Mouse (Mus musculus) kidney, postnatal 0 days (tissue): ENCODE data around the gene Aspg. TPM values are rescaled to one million over a fixed set of nuclear protein-coding genes. Genes with fewer than 3 reads are reported as not detected.
A peak's percentile ranks its signal among the peaks of the same experiment; 100 is the strongest.

Experiments
- ATAC-seq: fragments of 200-750 bp; cut with Nextera tagmentation; replicated peaks from 2 replicates; pipeline ENCODE4 v1.8.0; 2017; ENCODE audit warnings: low read depth, moderate number of reproducible peaks, moderate TSS enrichment, moderate library complexity; ENCODE audit not compliant: low FRiP score
- DNase-seq: peaks from one replicate; pipeline ENCODE4 v3.0.0-alpha.2; 2016; ENCODE audit warnings: low spot score
- H3K27ac ChIP-seq: fragments of 300-500 bp; sonication (generic); 2 replicates; pipeline ENCODE4 v1.5.1; 2014; ENCODE audit warnings: mild to moderate bottlenecking
- H3K27me3 ChIP-seq: fragments of 300-500 bp; sonication (generic); 2 replicates; pipeline ENCODE4 v1.6.1; 2014; ENCODE audit warnings: low read length, mixed read lengths; ENCODE audit not compliant: insufficient read depth
- H3K36me3 ChIP-seq: fragments of 300-500 bp; sonication (generic); 2 replicates; pipeline ENCODE4 v1.6.1; 2014; ENCODE audit warnings: low read length, mixed read lengths; ENCODE audit not compliant: insufficient read depth
- H3K4me1 ChIP-seq: fragments of 300-500 bp; sonication (generic); replicated peaks from 2 replicates; pipeline ENCODE4 v1.6.1; 2014; ENCODE audit warnings: antibody characterized with exemption, low read length, mixed read lengths; ENCODE audit not compliant: insufficient read depth
- H3K4me2 ChIP-seq: fragments of 300-500 bp; sonication (generic); 2 replicates; pipeline ENCODE4 v1.6.1; 2014; ENCODE audit warnings: mild to moderate bottlenecking, low read length, moderate library complexity, mixed read lengths
- H3K4me3 ChIP-seq: fragments of 300-500 bp; sonication (generic); replicated peaks from 2 replicates; pipeline ENCODE4 v1.5.1; 2014; ENCODE audit warnings: low read depth, low read length
- H3K9ac ChIP-seq: fragments of 300-500 bp; sonication (generic); 2 replicates; pipeline ENCODE4 v1.6.1; 2014; ENCODE audit warnings: low read depth, low read length
- H3K9me3 ChIP-seq: fragments of 300-500 bp; sonication (generic); replicated peaks from 2 replicates; pipeline ENCODE4 v1.6.1; 2016; ENCODE audit warnings: low read length, inconsistent platforms, mixed read lengths
- CTCF ChIP-seq: IDR thresholded peaks from 2 replicates; pipeline ENCODE4 v1.5.1; 2016; ENCODE audit warnings: antibody characterized with exemption, low read depth, mild to moderate bottlenecking, moderate library complexity
- WGBS: fragments of 180-500 bp; shearing (Covaris S2); extraction: QIAGEN DNeasy Blood & Tissue Kit; methylation state at CpG from one replicate; pipeline ENCODE4 v1.1.7; 2014; 5-methylcytosine and 5-hydroxymethylcytosine counted together
- polyA plus RNA-seq: library from polyadenylated mRNA; unstranded; fragments of >200 nt; fragmentation: Nextera tagmentation; extraction: Ambion mirVana; gene quantifications from 2 replicates; pipeline ENCODE4 v1.2.1, GENCODE M21; 2015

Gene Aspg
- polyA plus RNA-seq, 1 experiment from 2014 or later: 2.2 TPM

- DNase-seq (no peak), ATAC-seq (peak; percentile 47)
- TF ChIP-seq CTCF: no peak
- Histone ChIP-seq H3K27ac (no peak overlapping the region), H3K4me1 (no peaks in the 10 kb centered on the region), H3K9ac (no peak overlapping the region), H3K36me3 (no peaks in the 10 kb centered on the region), H3K9me3 (no peaks in the 10 kb centered on the region), H3K4me3 (no peak overlapping the region), H3K4me2 (no peak overlapping the region), H3K27me3 (no peaks in the 10 kb centered on the region)
- 49% methylated on average over 8 of the region's 8 CpGs for WGBS
These were observed 51.8 kb downstream of the Aspg start for GRCm38 (mm10) chr12:112158246-112158645.

DNA sequence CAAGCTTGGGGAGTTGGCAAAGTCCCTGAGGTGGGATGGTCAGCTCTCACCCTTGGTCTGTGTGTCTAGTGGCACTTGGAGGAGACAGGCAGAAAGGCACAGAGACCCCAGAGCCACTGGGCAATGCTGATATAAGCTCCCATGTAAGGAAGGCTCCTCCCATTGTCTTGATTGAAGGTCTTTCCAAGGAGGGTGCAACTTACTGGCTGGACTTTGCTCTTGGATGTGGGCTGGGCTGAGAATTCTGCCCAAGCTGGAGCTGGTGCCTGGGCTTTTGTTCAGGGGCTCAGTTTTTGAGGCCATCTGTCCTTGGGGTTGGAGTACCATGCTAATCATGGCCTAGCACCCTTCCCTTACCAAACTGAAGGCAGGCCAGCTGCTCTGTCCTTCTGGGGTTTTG lies 52.3 kb downstream of the Aspg start:
- H3K4me1 ChIP-seq: no peaks in the 10 kb centered on the region
- no peaks in the 10 kb centered on the region for H3K27me3 ChIP-seq
- ATAC-seq (no peak), DNase-seq (no peak)
- no peak overlapping the region for H3K4me2 ChIP-seq
- no peak overlapping the region for H3K27ac ChIP-seq
- no peak for TF ChIP-seq CTCF
- H3K9ac ChIP-seq: no peak overlapping the region
- no peak overlapping the region for H3K4me3 ChIP-seq
- H3K36me3 ChIP-seq: no peaks in the 10 kb centered on the region
- no peaks in the 10 kb centered on the region for H3K9me3 ChIP-seq

DNA sequence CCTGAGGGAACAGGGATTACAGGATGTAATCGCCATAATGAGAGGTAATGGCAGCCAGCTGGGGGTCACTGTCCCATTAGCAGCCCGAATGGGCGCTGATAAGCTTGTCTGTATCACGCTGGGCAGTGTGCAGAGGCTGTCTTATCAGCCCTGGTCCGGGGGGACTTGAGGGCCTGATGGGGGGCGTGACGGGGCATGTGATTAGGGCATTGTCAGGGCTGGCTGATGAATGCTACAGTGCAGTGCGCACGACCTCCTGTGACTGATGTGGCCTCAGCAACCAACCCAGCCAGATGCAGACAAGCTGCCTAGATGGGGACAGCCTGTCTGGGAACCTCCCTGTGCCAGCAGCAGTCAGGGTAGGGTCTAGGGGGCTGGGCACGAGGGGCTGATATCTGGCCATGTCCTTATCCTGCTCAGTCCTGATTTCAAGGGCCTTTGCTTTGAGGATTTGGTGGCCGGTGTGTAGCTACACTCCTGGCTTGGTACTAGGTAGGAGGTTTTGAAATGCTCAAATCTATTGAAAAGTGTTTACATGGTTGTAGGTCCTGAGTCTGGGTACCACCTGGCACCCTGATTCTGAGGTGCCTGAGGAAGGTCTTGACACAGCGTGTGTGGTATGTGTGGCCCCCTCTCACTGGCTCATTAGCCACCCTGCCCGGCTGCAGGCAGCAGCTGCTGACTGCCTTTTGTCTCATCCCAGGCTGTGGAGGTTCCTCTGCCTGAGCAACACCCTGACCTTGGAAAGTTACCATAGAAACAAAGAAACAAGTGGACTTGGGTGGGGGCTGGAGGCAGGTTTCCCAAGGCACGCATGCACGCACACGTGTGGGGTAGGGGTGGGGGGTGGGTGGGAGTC lies 57.7 kb downstream of the Aspg start:
- Histone ChIP-seq H3K9ac (no peak overlapping the region), H3K4me2 (no peak overlapping the region), H3K9me3 (no peaks in the 10 kb centered on the region), H3K27ac (no peak overlapping the region), H3K27me3 (no peaks in the 10 kb centered on the region), H3K4me1 (0 out of 2 replicates have a peak, but pooled peaks cover 7% of the 10 kb centered on the region), H3K36me3 (no peaks in the 10 kb centered on the region), H3K4me3 (no peak overlapping the region)
- DNase-seq (no peak), ATAC-seq (no peak)
- TF ChIP-seq CTCF: no peak
- 55% methylated on average over 16 of the region's 16 CpGs for WGBS

DNA sequence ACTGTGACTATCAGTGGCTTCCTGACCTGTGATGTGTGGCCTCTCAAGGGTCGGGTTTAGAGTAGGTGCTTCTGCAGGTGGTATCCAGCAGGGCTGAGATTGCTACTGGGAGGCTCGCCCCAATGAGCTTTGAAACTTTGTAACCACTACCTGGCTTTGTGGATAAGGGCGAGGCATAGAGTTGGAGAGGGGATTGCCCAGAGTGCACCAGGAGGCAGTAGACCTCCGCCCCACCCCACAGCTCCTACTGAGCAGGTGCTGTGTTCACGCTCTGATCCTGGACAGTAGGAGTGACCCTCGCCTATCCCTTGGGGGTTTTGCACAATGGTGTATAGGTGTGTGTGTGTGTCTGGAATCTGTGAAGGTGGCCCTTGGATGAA lies 58.4 kb downstream of the Aspg start:
- Histone ChIP-seq H3K27ac (no peak overlapping the region), H3K4me3 (no peak overlapping the region), H3K27me3 (no peaks in the 10 kb centered on the region), H3K4me1 (0 out of 2 replicates have a peak, but pooled peaks cover 7% of the 10 kb centered on the region), H3K4me2 (no peak overlapping the region), H3K9me3 (no peaks in the 10 kb centered on the region), H3K36me3 (no peaks in the 10 kb centered on the region), H3K9ac (no peak overlapping the region)
- ATAC-seq (no peak; the same call in 1 of the 2 replicates), DNase-seq (no peak)
- no peak for TF ChIP-seq CTCF
- WGBS: 74% methylated on average over 6 of the region's 6 CpGs

GRCm38 (mm10) chr12:112169240-112169639 lies 62.8 kb downstream of the Aspg start:
- no peak for TF ChIP-seq CTCF
- DNase-seq (peak; percentile 44), ATAC-seq (no peak)
- no peak overlapping the region for H3K4me3 ChIP-seq
- WGBS: 62% methylated on average over 5 of the region's 5 CpGs
- no peak overlapping the region for H3K4me2 ChIP-seq
- no peak overlapping the region for H3K9ac ChIP-seq
- H3K9me3 ChIP-seq: no peaks in the 10 kb centered on the region
- H3K4me1 ChIP-seq: 0 out of 2 replicates have a peak, but pooled peaks cover 5% of the 10 kb centered on the region
- no peaks in the 10 kb centered on the region for H3K36me3 ChIP-seq
- H3K27me3 ChIP-seq: no peaks in the 10 kb centered on the region
- no peak overlapping the region for H3K27ac ChIP-seq

DNA sequence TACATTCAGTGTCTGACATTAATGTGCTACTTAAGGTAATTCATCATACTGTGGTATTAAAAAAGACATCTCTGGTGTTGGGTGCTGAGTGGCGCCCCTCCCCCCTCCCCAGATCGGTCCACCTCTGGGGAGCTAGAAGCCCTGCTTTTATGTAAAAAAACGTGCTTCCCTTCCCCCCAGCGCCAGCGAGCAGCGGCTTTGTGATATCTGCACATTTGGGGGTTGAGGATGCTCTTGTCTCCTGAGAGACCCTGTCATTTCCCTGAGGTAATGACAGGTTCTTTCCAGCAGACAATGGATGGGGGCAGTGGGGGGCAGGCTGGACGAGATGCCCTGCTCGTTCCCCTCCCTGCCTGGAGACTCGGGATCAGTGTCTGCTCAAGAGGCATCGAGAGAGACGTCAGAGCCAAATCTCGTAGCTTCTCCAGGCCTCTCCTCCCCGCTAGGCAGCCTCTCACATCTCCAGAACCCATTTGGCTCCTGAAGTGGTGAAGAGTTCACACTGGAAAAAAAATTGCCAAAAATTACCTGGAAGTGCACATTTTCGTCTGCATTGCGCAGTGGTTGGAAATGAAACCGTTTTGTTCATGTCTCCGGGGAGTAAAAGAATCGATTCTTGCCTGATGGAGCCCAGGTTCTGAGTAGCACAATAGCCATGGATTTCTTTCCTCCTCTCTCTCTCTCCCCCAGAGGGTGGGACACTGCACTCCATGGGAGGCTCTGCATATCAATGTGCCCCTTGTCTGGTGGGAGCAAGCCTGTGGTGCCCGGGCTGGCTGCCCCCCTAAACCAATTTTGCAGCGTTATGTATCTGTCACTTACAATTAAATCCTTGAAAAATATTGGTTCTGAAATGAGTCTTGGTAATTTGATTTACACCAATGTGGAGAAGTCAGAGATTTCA lies 64.4 kb downstream of the Aspg start:
- Histone ChIP-seq H3K27me3 (no peaks in the 10 kb centered on the region), H3K4me2 (no peak overlapping the region), H3K36me3 (no peaks in the 10 kb centered on the region), H3K27ac (no peak overlapping the region), H3K9ac (no peak overlapping the region), H3K4me3 (no peak overlapping the region), H3K4me1 (no peaks in the 10 kb centered on the region), H3K9me3 (no peaks in the 10 kb centered on the region)
- 58% methylated on average over 20 of the region's 20 CpGs for WGBS
- no peak for DNase-seq
- ATAC-seq: no peak
- TF ChIP-seq CTCF: no peak
